Mouse (Mus musculus) MEL (cell line): ENCODE measurements around the gene Gm3238. TPM values are rescaled to one million over a fixed set of nuclear protein-coding genes. Genes with fewer than 3 reads are reported as not detected.
A peak's percentile ranks its signal among the peaks of the same experiment; 100 is the strongest.
"Not testable (repeated sequence)": the region's sequence is repeated elsewhere in the genome, so short reads cannot be mapped to it uniquely, and the experiment has no call there.

Experiments used
- DNase-seq: peaks from one replicate; pipeline ENCODE4 v3.0.0; 2011; ENCODE audit warnings: low read depth, low spot score
- H3K27ac ChIP-seq: 2 replicates; pipeline ENCODE4 v1.5.1; 2012; ENCODE audit warnings: low read depth, mild to moderate bottlenecking, control low read depth, low read length, moderate library complexity; ENCODE audit not compliant: control insufficient read depth
- H3K27me3 ChIP-seq, 2 experiments: fragments of 150-350 bp in 1 of 2; sonication (generic) in 1 of 2; 2 replicates each; pipeline ENCODE4 v1.6.1; 2012; ENCODE audit warnings: low read length in 2 of 2, mild to moderate bottlenecking in 2 of 2, improper control_type of control experiment in 1 of 2, moderate library complexity in 1 of 2; ENCODE audit not compliant: insufficient read depth in 2 of 2, control insufficient read depth in 1 of 2
- H3K36me3 ChIP-seq, 2 experiments: 2 replicates each; pipeline ENCODE4 v1.6.1; 2012 to 2014; ENCODE audit warnings: low read length in 2 of 2, improper control_type of control experiment in 1 of 2, inconsistent platforms in 1 of 2, mild to moderate bottlenecking in 1 of 2; ENCODE audit not compliant: insufficient read depth in 2 of 2, control insufficient read depth in 1 of 2
- H3K4me1 ChIP-seq, 2 experiments: fragments of 150-350 bp in 1 of 2; sonication (generic) in 1 of 2; 2 replicates each; pipeline ENCODE4 v1.6.1; 2012; ENCODE audit warnings: low read length in 2 of 2, improper control_type of control experiment in 1 of 2, mild to moderate bottlenecking in 1 of 2; ENCODE audit not compliant: insufficient read depth in 2 of 2, control insufficient read depth in 1 of 2
- H3K4me3 ChIP-seq, 2 experiments: fragments of 150-350 bp in 1 of 2; sonication (generic) in 1 of 2; 2 replicates each; pipeline ENCODE4 v1.5.1; 2012; ENCODE audit warnings: low read depth in 2 of 2, low read length in 2 of 2, mild to moderate bottlenecking in 2 of 2, moderate library complexity in 2 of 2, control low read depth in 1 of 2, improper control_type of control experiment in 1 of 2; ENCODE audit not compliant: control insufficient read depth in 1 of 2, insufficient read depth in 1 of 2
- H3K79me2 ChIP-seq: 2 replicates; pipeline ENCODE4 v1.6.1; 2012; ENCODE audit warnings: mild to moderate bottlenecking, low read length, moderate library complexity; ENCODE audit not compliant: control insufficient read depth, poor library complexity, insufficient read depth
- H3K9ac ChIP-seq: 2 replicates; pipeline ENCODE4 v1.6.1; 2012; ENCODE audit warnings: low read depth, mild to moderate bottlenecking, control low read depth, low read length, moderate library complexity; ENCODE audit not compliant: control insufficient read depth, poor library complexity, severe bottlenecking
- H3K9me3 ChIP-seq: fragments of 150-350 bp; sonication (generic); replicated peaks from 2 replicates; pipeline ENCODE4 v1.6.1; 2012; ENCODE audit warnings: mild to moderate bottlenecking, low read length, improper control_type of control experiment, moderate library complexity; ENCODE audit not compliant: insufficient read depth
- CTCF ChIP-seq, 3 experiments: IDR thresholded peaks in 2 of 3; conservative IDR thresholded peaks in 1 of 3; 2 replicates each; pipeline ENCODE4 v1.5.1; 2011 to 2012; ENCODE audit warnings: low read length in 3 of 3, low read depth in 2 of 3, mild to moderate bottlenecking in 2 of 3, improper control_type of control experiment in 1 of 3, inconsistent platforms in 1 of 3, mixed read lengths in 1 of 3, moderate library complexity in 1 of 3; ENCODE audit not compliant: control insufficient read depth in 1 of 3, insufficient read depth in 1 of 3, poor library complexity in 1 of 3, severe bottlenecking in 1 of 3
- MYC ChIP-seq: IDR thresholded peaks from 2 replicates; pipeline ENCODE4 v1.6.1; 2011; ENCODE audit warnings: low read depth, mild to moderate bottlenecking, low read length, improper control_type of control experiment, moderate library complexity
- RAD21 ChIP-seq: IDR thresholded peaks from 2 replicates; pipeline ENCODE4 v1.6.1; 2011; ENCODE audit warnings: mild to moderate bottlenecking, low read depth, low read length, improper control_type of control experiment
- SMC3 ChIP-seq: IDR thresholded peaks from 2 replicates; pipeline ENCODE4 v1.6.1; 2011; ENCODE audit warnings: low read depth, low read length, improper control_type of control experiment
- ZC3H11A ChIP-seq: IDR thresholded peaks from 2 replicates; pipeline ENCODE4 v1.6.1; 2012; ENCODE audit warnings: low read depth, mild to moderate bottlenecking, inconsistent platforms, low read length, improper control_type of control experiment
- polyA plus RNA-seq, 2 experiments: library from polyadenylated mRNA; stranded (reverse) in 1 of 2; unstranded in 1 of 2; fragments of >175 nt in 1 of 2; fragments of >200 nt in 1 of 2; gene quantifications; 2 replicates each; pipeline versions ENCODE4 v1.2.1 to v1.2.4; 2012; ENCODE audit warnings: low replicate concordance in 2 of 2, low read depth in 1 of 2; ENCODE audit not compliant: insufficient read length in 2 of 2, insufficient read depth in 1 of 2, missing spikeins in 1 of 2
- total RNA-seq: library from RNA; depleted of rRNA; stranded (reverse); fragments of 300-350 nt; gene quantifications from 2 replicates; pipeline ENCODE4 v1.2.3, GENCODE M21; 2012

Gm3238 gene
- total and polyA plus RNA-seq, 3 experiments: not detected

DNA sequence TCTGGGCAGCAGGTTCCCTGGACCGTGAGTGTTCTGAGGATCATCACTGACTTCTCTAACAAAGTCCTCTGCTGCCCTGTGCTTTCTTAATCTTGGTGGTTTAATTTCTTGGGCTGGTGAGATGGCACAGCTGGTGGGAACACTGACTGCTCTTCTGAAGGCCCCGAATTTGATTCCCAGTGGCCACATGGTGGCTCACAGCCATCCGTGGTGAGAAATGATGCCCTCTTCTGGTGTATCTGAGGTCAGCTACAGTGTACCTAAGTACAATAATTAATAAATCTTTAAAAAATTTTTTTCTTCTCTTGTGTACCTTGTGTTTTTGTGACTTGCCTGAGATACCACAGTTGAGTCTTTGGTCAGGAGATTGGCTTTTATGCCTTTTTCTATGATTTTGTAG, 18.8 kb downstream of the Gm3238 start:
- H3K27me3 ChIP-seq, H3K4me1 ChIP-seq, H3K79me2 ChIP-seq, H3K27ac ChIP-seq, H3K4me3 ChIP-seq, H3K9me3 ChIP-seq, H3K9ac ChIP-seq, H3K36me3 ChIP-seq: not testable (repeated sequence)
- DNase-seq: peak; percentile 44
- TF ChIP-seq RAD21 (peak; percentile 22), ZC3H11A (peak; percentile 36), SMC3 (peak; percentile 65), CTCF (IDR thresholded peaks at IDR 0.05 in 2 of 3, conservative IDR thresholded peaks at IDR 0.05 in 1 of 3; ENCODE audit: control insufficient read depth in 1 of 3, insufficient read depth in 1 of 3, low read depth in 2 of 3, low read length in 3 of 3, poor library complexity in 1 of 3, severe bottlenecking in 1 of 3) (peak; percentile 13 to 68 (median 56); a peak in 5 of 6 replicates), MYC (0 out of 2 replicates have a peak, but pooled peaks have one; percentile 33)

DNA sequence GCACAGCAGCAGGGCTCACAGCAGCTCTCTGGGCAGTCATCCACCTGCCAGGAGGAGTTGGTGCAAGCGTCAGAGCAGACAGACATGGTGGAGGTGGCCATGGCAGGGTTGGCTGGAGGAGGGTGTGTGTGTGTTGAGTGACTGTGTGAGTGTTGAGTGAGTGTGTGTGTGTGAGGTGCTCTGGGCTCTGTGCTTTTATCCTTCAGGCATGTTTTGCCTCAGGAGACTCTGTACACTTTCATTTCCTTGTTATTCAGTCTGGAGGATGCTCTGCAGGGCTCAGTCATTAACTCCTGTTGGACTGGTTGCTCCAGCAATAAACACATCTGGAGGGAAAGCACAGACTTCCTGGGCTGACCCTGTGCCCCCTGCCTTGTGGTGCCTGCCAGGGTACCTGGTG, 19.9 kb downstream of the Gm3238 start, which contains the start of gene Gm9736:
TSS of gene Gm9736 (minus strand) at position 101 of the 400 bp plus-strand sequence.
- not testable (repeated sequence) for H3K4me3 ChIP-seq, H3K36me3 ChIP-seq, H3K79me2 ChIP-seq, DNase-seq, H3K4me1 ChIP-seq, H3K9me3 ChIP-seq, H3K9ac ChIP-seq, H3K27me3 ChIP-seq, H3K27ac ChIP-seq

DNA sequence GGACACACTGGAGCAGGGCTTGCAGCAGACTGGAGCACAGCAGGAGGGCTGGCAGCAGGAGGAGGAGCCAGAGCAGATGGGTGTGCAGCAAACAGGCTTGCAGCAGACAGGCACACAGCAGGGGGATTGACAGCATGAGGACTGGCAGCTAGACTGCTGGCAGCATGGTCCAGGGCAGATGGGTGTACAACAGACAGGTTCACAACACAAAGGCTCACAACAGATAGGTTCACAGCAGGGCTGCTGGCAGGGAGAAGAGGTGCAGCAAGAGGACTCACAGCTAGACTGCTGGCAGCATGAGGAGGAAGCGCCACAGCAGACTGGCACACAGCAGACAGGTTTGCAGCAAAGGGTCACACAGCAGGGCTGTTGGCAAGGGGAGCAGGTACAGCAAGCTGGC, 20.4 kb downstream of the Gm3238 start:
- not testable (repeated sequence) for H3K27ac ChIP-seq, H3K4me1 ChIP-seq, H3K4me3 ChIP-seq, H3K79me2 ChIP-seq, DNase-seq, H3K9ac ChIP-seq, H3K36me3 ChIP-seq, H3K27me3 ChIP-seq, H3K9me3 ChIP-seq

DNA sequence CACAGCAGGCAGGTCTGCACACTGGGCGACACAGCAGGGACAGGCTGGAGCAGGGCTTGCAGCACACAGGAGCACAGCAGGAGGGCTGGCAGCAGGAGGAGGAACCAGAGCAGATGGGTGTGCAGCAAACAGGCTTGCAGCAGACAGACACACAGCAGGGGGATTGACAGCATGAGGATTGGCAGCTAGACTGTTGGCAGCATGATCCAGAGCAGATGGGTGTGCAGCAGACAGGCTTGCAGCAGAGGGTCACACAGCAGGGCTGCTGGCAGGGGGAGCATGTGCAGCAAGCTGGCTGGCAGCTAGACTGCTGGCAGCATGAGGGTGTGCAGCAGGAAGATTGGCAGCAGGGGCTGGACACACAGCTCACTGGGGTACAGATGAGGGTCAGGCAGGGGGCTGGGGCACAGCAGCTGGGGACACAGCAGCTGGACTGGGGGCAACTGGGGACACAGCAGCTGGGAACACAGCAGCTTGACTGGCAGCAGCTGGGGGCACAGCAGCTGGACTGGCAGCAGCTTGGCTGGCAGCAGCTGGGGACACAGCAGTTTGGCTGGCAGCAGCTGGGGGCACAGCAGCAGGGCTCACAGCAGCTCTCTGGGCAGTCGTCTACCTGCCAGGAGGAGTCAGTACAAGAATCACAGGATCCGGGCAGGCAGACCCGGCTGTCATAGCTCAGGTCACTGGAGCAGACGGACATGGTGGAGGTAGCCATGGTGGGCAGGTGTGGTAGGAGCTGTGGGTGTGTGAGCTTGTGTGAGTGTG, 29.0 kb downstream of the Gm3238 start, which contains the start of gene Gm18596:
TSS of gene Gm18596 (minus strand) at position 715 of the 765 bp plus-strand sequence.
- H3K4me3 ChIP-seq, H3K36me3 ChIP-seq, H3K27ac ChIP-seq, H3K79me2 ChIP-seq, H3K9ac ChIP-seq, DNase-seq, H3K9me3 ChIP-seq, H3K4me1 ChIP-seq: not testable (repeated sequence)
- H3K27me3 ChIP-seq: peaks cover 4 to 12% of the 10 kb centered on the region in 2 experiments
